Mouse (Mus musculus) gonadal fat pad, adult 2 months (tissue): Measurements from ENCODE around the gene Pak6. TPM values are rescaled to one million over a fixed set of nuclear protein-coding genes. Genes with fewer than 3 reads are reported as not detected.

Source experiments
- DNase-seq: peaks from one replicate; pipeline ENCODE4 v3.0.0-alpha.2; 2012; ENCODE audit warnings: low read depth
- polyA plus RNA-seq: library from polyadenylated mRNA; depleted of rRNA; stranded (reverse); fragments of >200 nt; gene quantifications from 2 replicates; pipeline ENCODE4 v1.2.3, GENCODE M21; 2012; rRNA removed

Gene Pak6
- polyA plus RNA-seq, 1 experiment, result 1.8 TPM

DNA sequence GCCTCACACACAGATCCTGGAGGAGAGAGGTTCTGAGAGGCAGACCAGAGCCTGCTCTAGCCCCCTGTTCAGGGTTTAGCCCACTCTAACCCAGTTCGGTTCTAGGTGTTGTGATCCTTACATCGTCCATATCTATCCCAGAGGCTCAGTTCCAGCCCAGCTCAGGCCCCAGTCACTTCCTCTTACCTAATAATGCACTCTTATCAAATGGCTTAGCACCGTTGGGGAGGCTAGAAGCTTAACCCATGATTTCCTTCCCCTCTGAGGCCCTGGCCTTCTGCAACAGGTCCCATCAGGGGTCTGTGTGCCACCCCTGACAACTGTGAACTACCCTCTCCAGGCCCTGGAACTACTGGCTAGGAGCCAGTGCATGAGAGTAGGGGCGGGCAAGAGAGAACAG, 66.1 kb downstream of the Pak6 start:
- no peak for DNase-seq

DNA sequence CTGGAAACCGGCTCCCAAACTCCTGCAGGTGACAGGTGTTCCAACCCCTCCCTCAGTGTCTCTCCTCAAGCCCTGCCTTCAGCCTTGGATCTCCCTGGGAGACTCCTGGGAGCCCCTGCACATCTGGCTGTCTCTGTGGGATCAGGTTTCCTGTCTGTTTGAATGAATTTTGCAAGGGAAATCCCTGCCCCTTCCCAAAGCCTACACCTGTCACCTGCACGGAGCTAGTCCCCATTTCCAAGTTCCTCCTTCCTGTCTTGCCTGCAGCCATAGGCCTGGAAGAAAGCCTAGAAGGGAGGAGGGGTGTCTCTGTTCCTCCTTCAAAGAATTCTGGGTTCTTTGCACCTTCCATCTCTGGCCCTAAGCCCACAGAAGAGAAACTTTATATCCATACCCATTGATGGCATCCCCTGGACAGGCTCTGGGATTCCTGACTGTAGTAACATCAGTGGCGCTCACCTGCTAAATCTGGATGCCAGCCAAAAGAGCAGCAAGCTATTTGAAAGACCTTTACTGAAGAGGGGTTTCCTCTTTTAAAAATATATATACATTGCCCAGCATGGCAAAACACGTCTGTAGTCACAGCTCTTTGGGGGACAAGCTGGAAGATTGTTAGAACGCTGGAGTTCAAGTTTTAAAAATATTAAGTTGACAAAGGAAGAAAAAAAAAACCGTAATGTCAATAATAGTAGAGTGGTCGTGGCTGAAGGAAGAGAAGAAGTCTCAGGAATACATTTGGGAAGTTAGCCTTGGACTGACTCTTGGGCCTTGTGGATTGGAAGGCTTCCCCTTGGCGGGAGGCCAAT, 66.9 kb downstream of the Pak6 start:
- no peak for DNase-seq

GRCm38 (mm10) chr2:118730622-118730915, 67.5 kb downstream of the Pak6 start:
- no peak for DNase-seq

DNA sequence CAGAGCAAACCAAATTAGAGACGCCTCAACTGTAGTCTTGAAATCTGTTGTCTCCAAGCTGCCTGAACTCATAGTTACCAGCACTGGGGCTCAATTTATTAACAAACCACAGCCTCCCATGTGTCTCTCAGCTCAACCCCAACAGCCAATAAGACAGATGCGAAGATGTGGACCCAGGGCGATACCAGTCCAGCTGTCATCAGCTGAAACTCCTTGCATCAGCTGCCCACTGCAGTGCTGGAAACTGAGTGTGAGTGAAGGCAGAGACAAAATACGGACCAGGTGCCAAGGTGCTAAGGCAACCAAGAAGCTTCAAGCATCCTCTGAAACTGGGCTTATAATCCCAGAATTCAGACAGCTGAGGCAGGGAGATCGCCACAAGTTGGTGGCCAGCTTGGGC, 68.9 kb downstream of the Pak6 start:
- no peak for DNase-seq

DNA sequence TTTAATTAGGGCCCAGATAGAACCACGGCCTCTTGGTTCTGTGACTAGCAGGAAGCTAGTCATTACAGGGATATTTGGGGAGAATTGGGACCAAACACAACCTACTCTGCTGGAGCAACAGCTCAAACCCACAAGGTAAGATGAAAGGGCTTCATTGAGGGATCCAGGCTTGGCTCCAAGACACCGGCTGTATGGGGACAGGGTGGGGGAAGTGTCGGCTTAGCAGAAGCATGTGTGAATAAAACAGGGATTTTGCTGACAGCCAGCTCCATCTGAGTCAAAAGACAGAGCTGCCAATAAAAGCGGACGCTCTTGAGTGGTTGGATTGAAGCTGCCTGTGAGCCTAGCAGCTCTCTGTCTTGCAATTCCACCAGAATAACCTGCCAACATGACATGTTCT, 70.2 kb downstream of the Pak6 start:
- DNase-seq, result no peak

- no peak for DNase-seq
These were observed 77.2 kb downstream of the Pak6 start for GRCm38 (mm10) chr2:118740341-118740740.

DNA sequence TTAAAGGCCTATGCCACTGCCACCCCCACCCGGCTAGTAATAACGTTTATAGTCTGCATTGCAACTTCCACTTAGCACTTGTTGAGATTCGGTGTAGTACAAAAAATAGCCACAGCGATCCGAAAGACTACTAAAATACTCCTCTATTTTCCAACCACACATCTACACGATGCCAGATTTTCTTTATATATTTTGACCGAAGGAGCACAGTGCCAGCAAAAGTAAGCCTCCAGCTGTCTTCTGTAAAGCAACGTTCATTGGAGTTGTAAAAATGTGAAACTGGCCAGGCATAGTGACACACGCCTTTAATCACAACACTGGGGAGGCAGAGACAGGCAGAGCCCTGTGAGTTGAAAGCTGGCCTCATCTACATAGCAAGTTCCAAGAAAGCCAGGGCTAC, 78.1 kb downstream of the Pak6 start:
- DNase-seq, result no peak

DNA sequence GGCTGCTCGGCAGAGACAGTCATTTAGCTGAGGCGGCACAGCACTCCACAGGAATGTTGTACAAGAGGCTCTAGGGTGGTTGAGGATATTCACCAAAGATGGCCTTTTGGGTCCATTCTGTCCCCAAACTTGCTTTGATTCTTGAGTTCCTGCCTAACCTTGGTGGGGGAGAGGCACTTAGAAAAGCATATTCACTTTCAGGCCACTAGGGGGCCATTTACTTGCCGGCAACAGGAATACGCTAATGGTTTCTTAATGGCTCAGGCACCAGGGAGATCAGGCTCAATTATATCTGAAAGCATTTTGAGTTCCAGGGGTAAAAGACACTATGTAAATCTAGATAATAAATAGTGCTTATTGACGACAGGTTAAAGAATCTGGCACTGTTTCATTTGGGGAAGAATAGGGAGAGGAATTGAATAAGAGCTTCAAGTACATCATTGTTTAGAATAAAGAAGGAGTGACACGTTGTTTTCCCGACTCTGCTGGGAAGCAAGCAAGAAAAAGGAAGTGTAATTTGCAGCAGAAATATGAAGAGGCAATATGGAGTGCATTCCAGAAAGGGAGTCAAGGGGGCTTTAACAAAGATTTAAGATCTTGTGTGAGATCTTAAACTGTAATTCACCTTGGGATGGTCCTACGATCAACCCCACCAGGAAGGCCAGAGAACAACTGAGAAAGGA, 80.3 kb downstream of the Pak6 start:
- no peak for DNase-seq

GRCm38 (mm10) chr2:118744621-118745020, 81.5 kb downstream of the Pak6 start:
- DNase-seq, result no peak

DNA sequence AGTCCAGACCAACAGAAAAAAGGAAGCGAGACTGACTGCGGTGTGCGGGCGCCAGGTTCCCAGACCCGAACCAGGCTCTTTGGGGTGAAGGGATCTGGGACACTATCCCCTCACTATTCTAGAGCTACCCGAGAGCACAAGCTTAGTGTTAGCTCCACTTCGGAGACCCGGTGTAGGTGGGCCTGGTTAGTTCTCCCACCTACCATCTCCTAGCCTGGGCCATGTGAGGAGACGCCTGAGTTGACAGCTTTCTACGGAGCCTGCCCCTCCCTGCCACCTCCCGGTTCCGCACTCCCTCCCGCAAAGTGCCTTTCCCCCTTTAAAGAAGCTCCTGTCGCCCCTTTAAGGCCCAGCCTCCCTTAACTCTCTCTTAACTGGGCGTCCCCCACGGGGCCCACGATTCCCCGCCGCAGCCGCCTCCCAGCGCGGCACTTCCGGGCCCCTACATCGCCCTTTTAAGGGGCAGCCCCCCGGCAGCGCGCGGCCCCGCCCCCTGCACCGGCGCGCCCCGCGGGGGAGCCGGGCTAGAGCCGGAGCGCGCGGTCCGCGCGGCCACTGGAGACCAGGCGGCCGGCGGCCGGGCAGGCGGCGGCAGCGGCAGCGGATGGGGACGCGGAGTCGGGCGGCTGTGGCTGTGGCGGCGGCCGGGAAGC, 82.3 kb downstream of the Pak6 start, which contains the start of gene Inafm2:
Gene Inafm2 (plus strand): TSS at position 527 of the 653 bp plus-strand sequence.
- no peak for DNase-seq

DNA sequence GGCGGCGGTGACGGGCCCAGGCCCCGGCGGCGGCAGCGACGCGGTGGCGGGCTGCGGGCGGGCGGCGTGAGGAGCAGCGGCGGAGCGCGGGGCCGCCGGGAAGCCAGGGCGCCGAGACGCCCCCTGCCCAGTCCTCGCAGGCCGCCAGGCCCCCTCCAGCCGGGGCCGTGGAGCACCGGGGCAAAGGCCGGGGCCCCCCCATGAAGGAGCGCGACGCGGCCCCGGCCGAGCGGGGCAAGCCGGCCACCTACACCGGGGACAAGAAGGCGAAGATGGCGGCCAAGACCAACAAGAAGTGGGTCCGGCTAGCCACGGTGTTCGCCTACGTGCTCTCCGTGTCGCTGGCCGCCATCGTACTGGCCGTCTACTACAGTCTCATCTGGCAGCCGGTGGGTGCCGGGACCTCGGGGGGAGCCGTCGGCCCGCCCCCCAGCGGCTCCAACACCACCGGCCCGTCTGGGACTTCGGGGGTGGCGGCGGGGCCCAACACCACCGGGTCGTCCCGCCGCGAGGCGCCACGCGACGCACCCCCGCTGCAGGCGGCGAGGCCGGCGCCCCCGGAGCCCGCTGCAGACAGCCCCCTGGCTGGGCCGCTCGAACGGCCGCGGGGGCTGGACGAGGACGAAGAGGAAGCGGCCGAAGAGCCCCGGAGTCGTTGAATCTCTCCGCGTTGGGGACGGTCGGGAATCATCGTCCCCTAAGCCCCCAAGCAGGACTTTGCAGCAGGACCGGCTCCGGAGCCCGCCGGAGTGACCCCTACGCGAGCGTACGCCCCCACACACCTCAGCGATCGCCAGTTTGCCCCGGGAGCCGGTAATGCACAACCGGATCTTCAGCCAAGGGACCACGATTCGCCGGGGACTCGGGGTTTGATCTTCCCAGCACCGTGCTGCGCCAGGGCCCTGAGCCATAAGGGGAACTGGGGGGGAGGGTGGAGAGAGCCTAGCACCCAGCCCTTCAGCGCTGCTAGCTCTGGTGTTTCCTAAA, 83.1 kb downstream of the Pak6 start:
- no peak for DNase-seq

DNA sequence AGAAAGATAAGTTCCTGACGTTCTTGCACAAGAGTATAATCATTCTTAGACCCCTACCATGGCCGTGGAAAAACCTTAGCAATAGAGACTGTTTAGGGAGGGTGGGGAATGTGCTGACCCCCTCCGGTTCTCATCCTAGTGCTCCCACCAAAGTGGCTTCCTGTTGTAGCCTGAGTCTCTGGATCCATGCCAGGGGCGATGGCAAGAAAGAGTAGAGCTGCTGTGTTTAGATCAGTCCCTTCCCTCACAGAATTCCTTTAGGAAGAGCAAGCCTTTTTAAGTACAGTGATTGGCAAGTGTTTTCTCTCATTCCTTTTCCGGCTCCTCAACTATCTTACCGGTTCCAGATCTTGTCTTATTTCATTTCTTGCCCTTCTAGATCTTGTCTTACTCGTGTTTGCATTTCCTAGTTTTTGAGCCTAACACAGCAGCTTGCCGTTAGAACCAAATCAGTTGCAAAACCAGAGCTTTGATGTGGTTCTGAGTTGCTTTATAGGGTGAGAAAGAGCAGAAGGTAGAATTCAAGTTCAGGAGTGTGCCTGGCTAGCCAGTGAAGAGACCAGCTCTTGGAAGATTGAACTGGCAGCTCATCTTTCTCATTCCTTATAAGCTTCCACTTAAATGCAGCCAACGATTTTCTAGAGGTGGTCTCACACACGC, 84.3 kb downstream of the Pak6 start:
- no peak for DNase-seq

Other genes starting within 250 kb of the Pak6 start
- gene Srp14, start 183.6 kb upstream of the Pak6 start, polyA plus RNA-seq, result 86.6 and 111 TPM in 2 replicates
- 15.8 and 19.2 TPM in 2 replicates for gene Bmf, start 113.6 kb upstream of the Pak6 start, polyA plus RNA-seq
- gene Bub1b, start 65.1 kb upstream of the Pak6 start, polyA plus RNA-seq, result 1.3 and 2.7 TPM in 2 replicates
- gene Ankrd63, start 40.7 kb downstream of the Pak6 start, polyA plus RNA-seq, result 0.01 and 0.18 TPM in 2 replicates
- 1.6 and 2.1 TPM in 2 replicates for gene Plcb2, start 65.1 kb downstream of the Pak6 start, polyA plus RNA-seq
- gene Inafm2, start 82.5 kb downstream of the Pak6 start, polyA plus RNA-seq, result 13.7 and 19.1 TPM in 2 replicates
- gene Ccdc9b, start 99.4 kb downstream of the Pak6 start, polyA plus RNA-seq, result 9.7 and 14.1 TPM in 2 replicates
- gene Phgr1, start 109.5 kb downstream of the Pak6 start, polyA plus RNA-seq, result 0.60 and 2.3 TPM in 2 replicates
- 2.1 and 4.8 TPM in 2 replicates for gene Disp2, start 116.4 kb downstream of the Pak6 start, polyA plus RNA-seq
- gene Knstrn, start 150.7 kb downstream of the Pak6 start, polyA plus RNA-seq, result 2.0 and 2.8 TPM in 2 replicates
- 109 and 135 TPM in 2 replicates for gene Ivd, start 198.7 kb downstream of the Pak6 start, polyA plus RNA-seq
- gene Bahd1, start 237.1 kb downstream of the Pak6 start, polyA plus RNA-seq, result 22.9 and 29.9 TPM in 2 replicates